Mouse (Mus musculus) right cerebral cortex, postnatal 10 days (tissue): ENCODE measurements at regions not wholly inside any gene's neighbourhood (a gene's known extent, or its start where the extent isn't known, plus 50 kb on each side); places are given as distances from the start of the nearest gene placed in this dataset.
A peak's percentile ranks its signal among the peaks of the same experiment; 100 is the strongest.

Experiments used
- DNase-seq, 2 experiments: peaks; one replicate each; pipeline ENCODE4 v3.0.0; 2021; ENCODE audit warnings: low spot score in 2 of 2

DNA sequence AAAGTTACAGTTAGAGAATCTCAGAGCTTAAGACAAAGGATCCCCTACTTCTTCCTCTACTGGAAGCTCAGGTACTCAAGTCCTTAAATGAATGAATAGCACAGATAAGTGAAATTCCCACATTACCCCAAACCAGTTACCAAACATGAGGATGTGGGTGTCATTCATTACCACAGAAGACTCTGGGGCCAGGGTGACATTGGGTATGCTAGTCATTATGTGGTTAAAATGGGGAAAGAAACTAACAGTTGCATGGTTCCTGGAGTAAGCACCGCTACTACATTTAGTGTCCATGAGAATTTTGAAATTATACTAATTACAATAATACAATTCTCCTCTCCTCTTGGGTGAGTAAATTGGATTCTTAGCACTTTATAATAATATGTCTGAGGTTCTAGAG, 142.9 kb upstream of the Thbs1 start:
- DNase-seq, result no peak

DNA sequence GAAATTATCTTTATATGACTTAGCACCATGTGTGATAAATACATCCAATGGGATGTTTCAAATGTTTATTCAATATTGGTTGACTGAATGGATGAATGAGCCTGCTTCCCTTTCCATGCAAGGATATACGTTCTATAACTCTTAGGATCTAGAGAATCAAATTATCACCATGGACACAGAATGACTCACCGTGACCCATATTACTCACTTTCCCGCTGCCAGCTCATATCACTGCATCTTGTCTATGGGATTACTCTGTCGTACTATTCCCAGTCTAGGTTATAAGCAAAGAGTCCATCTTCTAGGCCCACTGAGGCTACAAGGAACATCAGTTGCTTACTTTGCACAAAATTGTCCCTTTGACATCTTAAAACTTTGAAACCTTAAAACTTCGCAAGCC, 141.0 kb upstream of the Thbs1 start:
- no peak for DNase-seq

DNA sequence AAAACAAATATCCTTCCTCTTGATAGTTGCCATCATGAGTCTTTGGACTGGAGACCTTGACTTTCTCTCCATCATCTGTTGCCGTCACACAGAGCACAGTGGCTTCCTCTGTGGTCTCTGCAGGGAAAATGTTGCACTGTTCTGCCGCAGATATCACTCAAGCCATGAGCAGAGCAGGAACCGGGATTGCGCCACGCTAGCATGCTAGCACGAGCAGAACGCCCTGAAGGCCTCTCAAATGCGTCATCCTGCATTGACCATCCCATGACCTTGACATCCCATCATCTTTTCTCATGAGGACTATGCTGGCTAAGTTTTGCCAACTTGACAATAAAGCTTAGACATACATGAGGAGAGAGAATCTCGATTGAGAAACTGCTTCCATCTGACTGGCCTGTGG, 134.6 kb upstream of the Thbs1 start:
- no peak for DNase-seq

DNA sequence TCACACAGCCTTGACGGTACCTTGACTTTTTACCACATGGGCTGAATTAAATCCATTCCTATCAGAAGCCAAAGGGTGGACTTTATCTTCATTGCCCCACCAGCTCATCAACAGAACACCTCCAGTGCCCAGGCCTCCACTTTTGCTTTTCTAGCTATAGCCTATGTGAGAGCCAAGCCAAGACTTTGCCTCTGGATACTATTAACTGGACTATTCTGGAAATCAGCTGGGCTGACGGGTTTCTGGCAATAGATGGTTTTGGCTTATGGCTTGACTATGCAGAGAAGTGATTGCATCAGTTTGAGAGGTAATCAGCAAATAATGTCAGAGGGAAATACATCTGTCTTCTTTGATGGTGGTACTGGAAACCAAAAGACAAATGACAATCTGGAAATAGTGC, 130.8 kb upstream of the Thbs1 start:
- DNase-seq, result no peak

DNA sequence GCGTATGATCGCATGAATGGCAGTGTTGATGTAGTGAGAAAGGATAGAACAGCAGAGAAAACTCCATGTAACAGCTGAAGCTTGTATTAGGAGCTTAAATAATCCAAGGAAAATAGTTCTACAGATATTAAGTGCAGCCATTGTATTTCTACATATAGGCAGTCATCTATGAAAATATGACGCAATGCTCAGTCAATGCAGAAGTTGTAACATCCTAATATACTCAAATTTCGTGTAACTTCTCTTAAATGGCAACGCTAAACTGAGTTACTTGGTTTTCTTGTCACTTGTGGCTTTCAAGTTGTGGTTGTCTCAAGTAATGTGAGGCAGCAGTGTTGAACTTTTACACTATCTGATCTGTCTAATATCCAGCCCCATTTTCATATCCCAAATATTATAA, 127.1 kb upstream of the Thbs1 start:
- no peak for DNase-seq

DNA sequence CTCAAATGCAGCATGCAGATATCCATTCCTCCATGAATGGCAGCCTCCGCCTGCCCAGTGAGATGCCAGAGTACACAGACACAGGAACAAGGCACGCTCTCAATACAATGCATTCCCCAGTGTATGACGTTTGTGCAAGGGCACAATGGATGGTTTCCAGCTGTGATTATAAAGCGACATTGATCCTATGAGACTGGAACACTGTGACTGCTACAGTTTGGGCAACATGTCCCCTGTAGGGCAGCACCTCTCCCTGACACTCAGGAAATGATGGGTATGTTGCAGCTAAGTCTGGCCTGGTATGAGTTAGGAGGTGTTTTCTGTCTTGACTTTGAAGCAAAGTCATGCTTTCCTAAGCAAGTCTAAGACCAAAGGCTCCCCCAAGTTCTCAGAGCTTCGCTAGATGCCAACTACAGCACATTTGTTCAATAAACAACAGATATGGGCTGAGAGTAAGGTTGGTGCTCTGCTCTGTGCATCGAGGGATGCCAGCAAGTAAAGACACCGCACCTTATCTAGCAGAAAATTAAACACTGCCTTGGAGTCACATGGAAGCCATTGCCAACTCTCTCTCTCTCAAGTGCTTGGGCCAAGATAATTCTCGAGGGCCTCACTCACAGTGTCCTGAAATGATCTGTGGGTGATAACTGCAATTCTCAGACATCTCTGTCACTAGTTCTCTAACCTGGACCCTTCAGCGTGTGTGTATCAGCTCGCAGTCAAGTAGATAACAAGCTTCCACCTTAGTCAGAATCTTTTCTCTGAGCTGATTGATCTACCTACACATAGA, 124.1 kb upstream of the Thbs1 start:
- DNase-seq, result no peak

DNA sequence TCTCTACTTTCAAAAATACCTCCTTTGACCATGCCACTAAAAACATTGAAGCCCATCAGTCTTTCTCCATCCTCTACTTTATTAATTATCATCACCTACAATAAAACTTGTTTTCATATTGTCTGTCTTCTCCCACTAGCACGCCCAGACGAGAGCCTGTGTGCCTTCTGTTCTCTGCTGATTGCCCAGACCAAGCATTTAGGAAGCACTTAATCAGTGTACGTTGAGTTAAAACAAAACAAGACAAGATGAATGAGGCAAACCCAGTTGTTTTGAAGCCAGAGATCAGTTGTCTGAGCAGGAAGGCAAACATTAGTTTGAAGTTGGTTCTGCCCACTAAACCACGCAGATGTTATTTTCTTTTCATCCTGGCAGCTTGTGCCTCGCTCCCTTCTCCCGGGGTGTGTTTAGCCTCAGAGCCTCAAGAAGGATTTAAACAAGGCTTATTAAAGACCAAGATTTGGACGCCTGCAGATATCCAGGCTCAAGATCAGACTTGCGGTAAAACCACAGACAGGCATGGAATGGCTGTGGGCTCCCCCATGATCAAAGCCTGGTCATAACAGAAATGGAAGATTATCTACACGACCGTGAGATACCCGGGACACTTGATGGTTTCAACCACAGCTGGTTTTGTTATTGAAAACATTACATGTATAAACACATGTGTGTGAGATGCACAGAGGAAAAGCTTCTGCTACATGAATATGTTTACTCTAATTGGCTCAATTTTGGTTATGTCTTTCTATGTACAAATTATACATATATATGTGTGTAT, 123.1 kb upstream of the Thbs1 start:
- DNase-seq, result no peak

DNA sequence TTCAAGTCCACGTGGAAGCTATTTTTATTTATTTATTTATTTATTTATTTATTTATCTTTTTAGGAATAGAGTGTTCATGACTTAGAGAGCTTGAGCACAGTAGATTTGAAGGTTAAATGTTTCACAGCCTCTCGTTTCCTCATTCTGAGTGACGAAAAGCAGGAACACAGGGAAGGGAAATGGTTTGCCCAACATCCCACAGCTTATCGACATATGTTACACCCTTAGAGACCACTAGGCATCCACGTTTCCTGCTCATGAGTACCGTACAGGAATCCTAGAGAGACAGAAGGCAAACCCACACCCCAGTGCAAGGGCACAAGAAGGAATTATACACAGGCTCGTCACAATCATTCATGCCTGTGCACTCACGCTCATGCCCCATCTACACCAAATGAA, 122.5 kb upstream of the Thbs1 start:
- no peak for DNase-seq

DNA sequence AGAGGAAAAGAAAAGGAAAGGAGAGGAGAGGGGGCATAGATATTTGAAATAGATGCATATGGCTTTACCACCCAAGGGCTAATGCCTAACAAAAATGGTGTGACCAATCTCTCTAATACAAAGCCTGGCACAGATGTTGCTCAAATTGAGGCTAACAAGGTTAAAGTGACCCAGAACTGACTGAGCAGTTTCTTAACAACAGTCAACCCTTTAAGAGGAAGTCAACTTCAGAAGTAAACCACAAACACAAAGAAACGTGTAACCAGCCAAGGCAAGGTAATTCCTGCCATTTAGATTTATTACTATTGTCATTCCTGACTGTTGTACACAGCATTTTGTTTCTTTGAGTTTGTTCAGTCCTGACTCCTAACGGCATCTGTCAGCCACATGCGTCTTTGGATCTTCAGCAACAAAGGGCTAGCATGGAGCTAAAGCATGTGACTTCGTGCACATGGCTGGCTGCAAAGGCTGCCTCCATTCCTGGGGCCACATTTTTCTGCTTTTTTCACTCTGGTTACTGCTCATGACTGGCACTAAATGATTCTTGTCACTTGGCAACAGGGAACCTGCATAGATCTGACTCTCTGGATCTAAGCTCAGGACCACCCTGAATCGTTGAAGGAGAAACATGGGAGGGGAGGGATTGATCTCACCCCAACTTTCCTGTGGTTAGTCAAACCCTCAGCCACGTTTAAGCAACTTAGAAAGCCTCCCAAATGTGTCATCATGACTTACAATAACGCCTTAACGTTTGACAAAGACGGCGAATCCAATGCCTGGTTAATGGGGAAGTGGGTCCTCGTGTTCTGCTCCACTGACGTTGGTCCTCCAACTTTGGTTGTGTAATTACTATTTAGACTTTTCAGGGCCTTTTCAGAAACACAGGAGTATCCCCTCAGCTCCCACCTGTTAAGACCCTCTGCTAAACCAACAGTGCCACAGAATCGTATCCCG, 115.3 kb upstream of the Thbs1 start:
- no peak for DNase-seq

DNA sequence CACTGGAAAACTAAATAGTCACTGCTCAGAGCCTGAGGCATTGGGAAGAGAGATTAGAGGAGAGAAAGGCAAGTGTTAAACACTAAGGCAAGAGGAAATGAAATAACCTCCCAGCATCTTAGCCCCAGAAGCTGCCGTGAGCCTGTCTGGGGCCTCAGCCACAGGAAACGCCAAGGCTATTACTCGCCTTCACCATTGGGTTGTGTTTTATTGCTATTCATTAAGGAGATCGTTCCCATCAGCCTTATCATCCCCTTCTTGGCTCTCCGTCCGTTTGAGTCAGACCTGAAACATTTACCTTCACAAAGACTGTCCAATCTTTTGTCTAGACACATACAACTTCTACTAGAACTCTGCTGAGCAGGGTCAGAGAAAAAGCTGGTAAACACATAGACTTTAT, 112.0 kb upstream of the Thbs1 start:
- DNase-seq, result no peak

DNA sequence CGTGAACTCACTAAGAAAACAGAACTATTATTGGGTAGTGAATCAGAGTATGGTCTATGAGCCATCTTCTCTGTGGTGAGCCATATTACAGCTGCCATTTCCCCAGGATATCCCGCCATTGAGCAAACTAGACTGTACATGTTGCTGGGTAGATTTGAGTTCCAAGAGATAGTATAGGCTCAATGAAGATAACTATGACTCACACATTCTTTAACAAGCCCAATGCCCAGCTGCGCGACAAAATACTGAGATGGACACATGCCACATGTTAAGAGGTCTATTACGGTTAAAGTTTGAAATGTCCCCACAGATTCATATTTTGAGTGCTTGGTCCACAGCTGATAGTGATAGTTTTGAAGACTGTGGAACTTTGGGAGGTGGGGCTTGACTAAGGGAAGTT, 107.5 kb upstream of the Thbs1 start:
- DNase-seq, result no peak

DNA sequence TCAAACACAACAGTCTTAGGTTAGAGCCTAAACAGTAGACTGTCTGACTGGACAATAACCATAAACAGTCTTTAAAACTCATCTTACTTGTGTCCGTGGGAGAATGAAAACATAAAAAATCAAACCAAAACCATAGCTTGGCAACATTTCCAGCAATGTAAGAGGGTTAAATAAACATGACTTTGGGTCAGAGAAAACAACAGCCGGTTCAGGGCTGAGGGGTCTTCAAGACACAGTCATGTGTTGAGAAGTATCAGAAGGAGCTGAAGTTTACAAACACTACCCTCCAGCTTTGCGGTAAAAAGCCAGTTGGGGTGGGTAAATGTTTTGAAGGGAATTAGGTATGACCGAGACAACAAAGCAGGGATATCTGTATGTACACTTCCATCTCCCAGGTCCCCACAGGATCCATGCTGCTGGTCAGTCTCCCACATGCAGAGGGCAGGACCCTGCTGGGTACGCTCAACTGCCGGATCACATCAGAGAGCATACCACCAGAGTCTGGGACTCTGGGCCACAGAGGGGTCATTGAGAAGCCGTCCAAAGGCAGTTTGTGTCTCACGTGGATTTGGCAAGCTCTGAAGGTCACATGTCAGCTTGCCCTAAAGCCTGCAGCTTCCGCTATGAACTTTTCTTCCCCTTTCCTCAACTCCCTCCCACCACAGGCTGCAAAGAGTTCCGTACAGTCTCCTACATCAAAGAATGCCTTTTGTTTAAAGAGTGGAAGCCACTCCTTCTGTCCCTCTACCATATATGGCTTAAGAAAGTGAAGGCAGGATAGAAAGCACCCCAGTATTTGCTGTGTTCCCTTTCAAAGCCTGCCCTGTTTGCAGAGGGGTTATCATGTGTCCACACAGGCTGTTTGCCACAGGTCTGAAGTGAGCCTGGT, 103.9 kb upstream of the Thbs1 start:
- peak; percentile 41 to 47 for DNase-seq

DNA sequence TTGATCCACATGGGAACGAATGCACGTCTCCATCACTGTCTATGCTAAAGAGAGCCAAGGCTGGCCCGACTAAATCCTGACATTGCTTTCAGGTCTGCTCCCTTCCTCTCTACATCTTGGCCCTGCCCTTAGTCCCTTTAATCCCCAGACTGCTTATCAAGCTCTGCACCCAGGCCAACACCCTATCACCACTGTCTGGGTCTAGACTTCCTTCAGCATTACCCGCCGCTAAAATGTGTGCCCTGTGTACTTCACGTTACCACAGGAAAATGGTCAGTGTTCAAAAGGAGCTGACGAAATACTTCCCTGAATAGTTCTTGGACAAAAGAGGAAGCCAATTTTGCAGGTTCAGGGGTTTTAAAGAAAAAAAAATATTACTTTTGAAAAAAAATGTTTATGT, 100.0 kb upstream of the Thbs1 start:
- peak in 1 of 2 experiments; percentile 26 for DNase-seq

DNA sequence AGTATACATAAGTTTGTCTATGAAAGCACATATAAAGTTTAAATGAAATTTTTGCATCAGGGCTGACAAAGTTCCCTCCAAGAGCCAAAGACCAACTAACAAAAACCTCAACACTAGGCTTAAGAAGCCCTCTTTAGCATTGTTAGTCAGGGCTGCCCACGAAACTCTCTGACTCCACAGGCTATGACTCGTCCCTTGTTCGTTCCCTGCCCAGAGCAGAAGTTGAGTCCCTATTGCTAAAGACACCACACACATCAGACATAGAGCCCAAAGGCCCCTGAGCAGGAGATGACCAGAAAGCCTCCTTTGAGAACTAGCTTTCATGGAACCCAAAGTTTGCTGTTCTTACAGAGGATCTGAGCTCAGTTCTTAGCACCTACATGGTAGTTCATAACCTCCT, 99.5 kb upstream of the Thbs1 start:
- no peak for DNase-seq

DNA sequence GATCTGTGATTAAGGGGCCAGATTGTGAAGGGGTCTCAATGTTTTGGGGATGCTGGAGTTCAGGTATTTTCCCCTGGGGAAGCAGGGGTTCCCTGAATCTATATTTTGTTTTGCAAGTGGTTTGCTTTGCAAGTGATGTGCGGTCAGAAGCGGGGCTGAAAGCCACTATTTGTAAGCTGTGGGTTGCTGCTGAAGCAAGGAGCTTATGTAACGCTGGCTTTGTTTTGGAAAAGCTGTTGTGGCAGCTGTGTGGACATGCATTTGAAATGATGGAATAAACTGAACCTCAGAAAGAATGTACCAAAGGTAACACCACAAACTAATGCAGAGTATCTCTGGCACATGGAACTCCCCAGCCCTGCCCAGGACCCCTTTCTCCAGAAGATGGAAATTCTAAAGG, 98.5 kb upstream of the Thbs1 start:
- no peak for DNase-seq

DNA sequence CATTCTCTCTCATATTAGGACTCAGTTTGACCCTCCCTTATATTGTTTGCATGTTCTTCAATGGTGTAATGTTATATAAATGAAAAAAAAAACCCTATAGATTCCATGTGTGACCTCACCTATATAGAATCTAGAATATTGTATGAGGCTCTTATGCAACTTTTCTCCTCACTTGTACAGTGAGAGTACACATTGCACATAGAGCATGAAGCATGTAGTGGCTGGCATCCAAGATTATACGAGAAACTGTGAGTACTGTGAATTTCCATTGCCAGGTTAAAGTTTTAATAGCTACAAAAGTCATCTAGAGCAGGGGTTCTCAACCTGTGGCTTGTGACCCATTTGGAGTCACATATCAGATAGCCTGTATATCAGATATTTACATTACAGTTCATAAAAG, 96.5 kb upstream of the Thbs1 start:
- no peak for DNase-seq

DNA sequence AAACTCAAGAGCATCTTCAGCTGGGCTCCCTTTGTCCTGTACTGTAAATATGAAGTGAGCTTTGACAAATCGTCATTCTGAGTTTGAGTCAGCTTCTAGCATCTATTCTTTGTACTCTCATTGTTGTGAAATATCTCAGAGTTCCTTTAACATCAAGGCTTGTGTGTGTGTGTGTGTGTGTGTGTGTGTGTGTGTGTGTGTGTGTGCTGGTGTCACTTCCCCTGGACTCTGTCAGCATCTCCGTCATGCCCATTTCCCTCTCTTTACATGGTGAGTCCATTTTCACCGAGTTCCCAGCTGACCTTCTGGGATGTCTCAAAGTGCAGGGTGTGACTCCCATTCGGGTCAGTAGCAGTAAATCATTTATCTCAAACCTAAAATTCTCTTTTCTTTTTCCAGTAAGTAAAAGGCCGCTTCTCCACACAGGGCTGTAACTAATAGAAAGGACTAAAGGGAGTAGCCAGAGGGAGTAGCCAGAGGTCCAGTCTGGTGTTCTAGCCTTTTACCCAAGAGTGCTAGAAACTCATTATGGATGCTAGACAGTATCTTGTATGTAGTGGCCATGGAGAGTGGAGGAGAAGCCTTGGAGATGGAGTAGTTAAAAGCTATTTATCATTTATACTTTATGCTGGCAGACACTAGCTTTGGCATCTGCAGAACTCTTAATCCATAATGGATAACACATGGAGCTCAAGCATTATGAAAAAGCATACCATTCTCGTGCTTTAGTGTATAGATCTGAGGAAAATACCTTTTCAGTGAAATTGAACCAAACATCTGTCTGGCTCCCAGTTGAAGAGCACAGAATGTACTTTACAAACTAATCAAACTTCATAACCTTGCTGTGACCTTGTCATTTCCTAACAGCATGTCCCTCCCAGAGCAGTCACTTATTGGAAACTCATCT, 85.6 kb upstream of the Thbs1 start:
- DNase-seq, result no peak

DNA sequence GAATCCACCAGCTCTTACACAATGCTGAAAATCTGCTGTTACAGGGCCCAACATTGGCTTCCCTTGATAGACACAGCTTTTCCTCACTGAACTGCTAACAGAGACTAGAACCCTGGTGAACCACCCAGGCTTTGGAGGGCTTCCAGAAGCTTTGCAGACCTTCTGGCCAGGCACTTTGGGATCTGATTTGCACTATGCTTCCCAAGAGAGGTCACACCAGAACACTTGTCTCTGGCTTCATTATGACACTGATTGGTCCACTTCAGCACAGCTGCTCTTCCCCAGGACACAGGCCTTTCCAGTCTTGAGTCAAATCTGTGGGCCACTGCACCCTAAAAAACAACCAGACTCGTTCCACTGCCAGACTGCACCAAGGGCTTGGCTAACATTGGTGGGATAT, 82.8 kb upstream of the Thbs1 start:
- no peak for DNase-seq

DNA sequence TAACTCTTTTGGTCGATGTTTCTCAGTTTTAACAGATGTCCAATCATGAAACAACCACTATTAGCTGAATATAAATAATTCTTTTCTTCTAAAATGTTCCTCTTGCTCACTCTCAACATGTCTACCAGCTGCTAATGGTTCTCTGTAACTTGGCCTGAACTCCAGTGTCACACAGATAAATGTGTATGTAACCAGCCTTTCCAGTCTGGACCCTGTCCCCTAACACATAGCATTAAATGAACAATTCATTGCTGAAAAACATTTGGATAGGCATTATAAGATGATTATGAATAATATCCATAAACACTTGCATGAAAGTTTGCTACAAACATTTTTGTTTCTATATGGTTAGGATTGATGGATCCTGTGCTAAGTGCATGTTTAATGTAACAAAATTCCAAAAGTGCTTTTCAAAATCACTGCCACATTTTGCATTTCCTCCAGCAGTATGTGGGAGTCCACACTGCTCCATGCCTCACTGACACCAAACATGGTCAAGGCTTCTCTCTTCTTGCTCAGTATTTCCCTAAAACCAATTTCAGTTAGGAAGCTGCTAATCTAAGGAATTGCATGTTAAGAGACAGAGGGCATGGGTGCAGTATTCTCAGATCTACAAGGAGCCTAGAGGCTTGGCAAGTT, 82.1 kb upstream of the Thbs1 start:
- DNase-seq, result no peak

DNA sequence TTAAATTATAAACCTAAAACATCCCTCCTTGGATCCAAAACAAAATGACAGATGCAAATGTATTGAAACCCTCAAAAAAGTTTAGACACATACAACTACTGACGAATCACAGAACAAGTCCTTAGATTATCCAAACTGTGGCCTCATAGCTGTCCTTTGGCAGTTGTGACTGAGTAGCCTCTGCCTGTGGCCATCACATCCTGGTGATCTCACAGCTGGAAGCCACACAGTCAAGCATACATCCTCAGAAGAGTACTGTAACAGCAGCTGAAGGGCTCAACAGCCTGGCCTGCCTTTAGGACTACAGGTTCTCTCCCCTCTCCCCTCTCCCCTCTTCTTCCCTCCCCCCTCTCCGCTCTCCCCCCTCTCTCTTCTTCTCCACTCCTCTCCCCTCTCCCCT, 80.0 kb upstream of the Thbs1 start:
- no peak for DNase-seq
